Mouse (Mus musculus) macrophage (primary cell): ENCODE measurements around the gene Lrsam1. TPM values are rescaled to one million over a fixed set of nuclear protein-coding genes. Genes with fewer than 3 reads are reported as not detected.

Experiments used
- H3K27ac ChIP-seq: fragments of 350-480 bp; formaldehyde crosslinking; 2 replicates; pipeline ENCODE4 v1.9.0; 2021
- H3K36me3 ChIP-seq: fragments of 350-480 bp; formaldehyde crosslinking; 2 replicates; pipeline ENCODE4 v1.9.0; 2021; ENCODE audit errors: inconsistent target
- H3K4me3 ChIP-seq: fragments of 350-480 bp; formaldehyde crosslinking; 2 replicates; pipeline ENCODE4 v1.9.0; 2021; ENCODE audit errors: inconsistent target
- H3K79me2 ChIP-seq: fragments of 350-480 bp; formaldehyde crosslinking; 2 replicates; pipeline ENCODE4 v1.9.0; 2021; ENCODE audit errors: inconsistent target
- WGBS: methylation state at CpG from one replicate; pipeline ENCODE4 v1.1.7; 2026; ENCODE audit warnings: inconsistent platforms; ENCODE audit not compliant: missing documents; 5-methylcytosine and 5-hydroxymethylcytosine counted together
- polyA plus RNA-seq: library from polyadenylated mRNA; stranded (reverse); fragments of 250-400 nt; gene quantifications from 3 replicates; pipeline ENCODE4 v1.2.4, GENCODE M21; 2018; ENCODE audit warnings: inconsistent platforms

Gene Lrsam1
- polyA plus RNA-seq, 1 experiment from 2014 or later, result 12.2 TPM

GRCm38 (mm10) chr2:32882283-32883043 is 79.0 kb downstream of the Lrsam1 start:
- H3K4me3 ChIP-seq, result no peak overlapping the region
- no peaks in the 10 kb centered on the region for H3K36me3 ChIP-seq
- peak overlapping the region; percentile 98 for H3K27ac ChIP-seq
- H3K79me2 ChIP-seq, result peaks cover 96% of the 10 kb centered on the region
- 8% methylated on average over 10 of the region's 21 CpGs for WGBS

GRCm38 (mm10) chr2:32881723-32882122 is 79.7 kb downstream of the Lrsam1 start:
- Histone ChIP-seq H3K36me3 (no peaks in the 10 kb centered on the region), H3K4me3 (no peak overlapping the region), H3K27ac (peak overlapping the region; percentile 98), H3K79me2 (peaks cover 96% of the 10 kb centered on the region)
- 7% methylated on average over 3 of the region's 3 CpGs for WGBS

GRCm38 (mm10) chr2:32881054-32881453 is 80.4 kb downstream of the Lrsam1 start:
- H3K4me3 ChIP-seq, result no peak overlapping the region
- H3K36me3 ChIP-seq, result no peaks in the 10 kb centered on the region
- peak overlapping the region; percentile 98 for H3K27ac ChIP-seq
- WGBS, result 58% methylated on average over 5 of the region's 6 CpGs
- peaks cover 95% of the 10 kb centered on the region for H3K79me2 ChIP-seq

GRCm38 (mm10) chr2:32879593-32879992 is 81.8 kb downstream of the Lrsam1 start:
- peaks cover 93% of the 10 kb centered on the region for H3K79me2 ChIP-seq
- H3K36me3 ChIP-seq, result no peaks in the 10 kb centered on the region
- H3K4me3 ChIP-seq, result peak overlapping the region; percentile 98; the same call in 1 of the 2 replicates
- H3K27ac ChIP-seq, result peak overlapping the region; percentile 98
- WGBS, result 49% methylated on average over 5 of the region's 5 CpGs

GRCm38 (mm10) chr2:32878396-32878795 is 83.0 kb downstream of the Lrsam1 start:
- peak overlapping the region; percentile 98 for H3K4me3 ChIP-seq
- peak overlapping the region; percentile 98 for H3K27ac ChIP-seq
- H3K79me2 ChIP-seq, result peaks cover 83% of the 10 kb centered on the region
- H3K36me3 ChIP-seq, result no peaks in the 10 kb centered on the region
- 79% methylated on average over 3 of the region's 3 CpGs for WGBS

GRCm38 (mm10) chr2:32877761-32878393 is 83.5 kb downstream of the Lrsam1 start:
- 86% methylated on average over 6 of the region's 6 CpGs for WGBS
- peaks cover 78% of the 10 kb centered on the region for H3K79me2 ChIP-seq
- H3K36me3 ChIP-seq, result no peaks in the 10 kb centered on the region
- H3K4me3 ChIP-seq, result peak overlapping the region; percentile 98
- peak overlapping the region; percentile 98 for H3K27ac ChIP-seq

GRCm38 (mm10) chr2:32877303-32877702 is 84.1 kb downstream of the Lrsam1 start:
- H3K4me3 ChIP-seq, result peak overlapping the region; percentile 98
- WGBS, result 44% methylated on average over 5 of the region's 5 CpGs
- H3K27ac ChIP-seq, result peak overlapping the region; percentile 98

GRCm38 (mm10) chr2:32876490-32877302 is 84.7 kb downstream of the Lrsam1 start:
- WGBS, result 4% methylated on average over 20 of the region's 20 CpGs
- Histone ChIP-seq H3K79me2 (peaks cover 70% of the 10 kb centered on the region), H3K4me3 (peak overlapping the region; percentile 98), H3K36me3 (no peaks in the 10 kb centered on the region), H3K27ac (peak overlapping the region; percentile 98)

More at GRCm38 (mm10) chr2:32877303-32877702, 84.1 kb downstream of the Lrsam1 start:
- no peaks in the 10 kb centered on the region for H3K36me3 ChIP-seq
- H3K79me2 ChIP-seq, result peaks cover 75% of the 10 kb centered on the region

- Histone ChIP-seq H3K4me3 (peak within 1 kb of the TSS; percentile 98), H3K27ac (peak within 1 kb of the TSS; percentile 98), H3K36me3 (no peaks in the 10 kb centered on the region), H3K79me2 (peaks cover 62% of the 10 kb centered on the region)
- under 1% methylated on average over 66 of the region's 68 CpGs for WGBS
Measured at GRCm38 (mm10) chr2:32875675-32876489, 85.5 kb downstream of the Lrsam1 start, which contains the start of gene Fam129b. TSS of gene Fam129b (plus strand) at chr2:32876114.

Other genes starting within 250 kb of the Lrsam1 start
- 99.2 to 144 TPM (median 121 TPM) in 3 replicates for gene Cdk9, start 248.5 kb downstream of the Lrsam1 start, polyA plus RNA-seq
- gene Sh2d3c, start 240.6 kb downstream of the Lrsam1 start, polyA plus RNA-seq, result 9.3 to 12.5 TPM (median 9.9 TPM) in 3 replicates
- not detected in 3 replicates for gene 6330409D20Rik, start 220.6 kb downstream of the Lrsam1 start, polyA plus RNA-seq
- 19.2 to 50.7 TPM (median 39.7 TPM) in 3 replicates for gene Tor2a, start 204.4 kb downstream of the Lrsam1 start, polyA plus RNA-seq
- not detected in 3 replicates for gene Ttc16, start 186.0 kb downstream of the Lrsam1 start, polyA plus RNA-seq
- gene Ptrh1, start 185.8 kb downstream of the Lrsam1 start, polyA plus RNA-seq, result 8.1 to 11.9 TPM (median 9.0 TPM) in 3 replicates
- gene Cfap157, start 177.2 kb downstream of the Lrsam1 start, polyA plus RNA-seq, result not detected in 3 replicates
- gene Stxbp1, start 114.4 kb downstream of the Lrsam1 start, polyA plus RNA-seq, result 9.7 to 16.3 TPM (median 12.2 TPM) in 3 replicates
- 117 to 240 TPM (median 185 TPM) in 3 replicates for gene Fam129b, start 85.5 kb downstream of the Lrsam1 start, polyA plus RNA-seq
- gene Rpl12, start 55 bp downstream of the Lrsam1 start, polyA plus RNA-seq, result 494 to 663 TPM (median 662 TPM) in 3 replicates
- 7.4 to 18.5 TPM (median 18.2 TPM) in 3 replicates for gene Slc2a8, start 20.5 kb upstream of the Lrsam1 start, polyA plus RNA-seq
- 0.25 to 0.49 TPM (median 0.47 TPM) in 3 replicates for gene Garnl3, start 170.0 kb upstream of the Lrsam1 start, polyA plus RNA-seq